8 mouse cellular contexts compared by ENCODE assay signal in the genomic region with DNA sequence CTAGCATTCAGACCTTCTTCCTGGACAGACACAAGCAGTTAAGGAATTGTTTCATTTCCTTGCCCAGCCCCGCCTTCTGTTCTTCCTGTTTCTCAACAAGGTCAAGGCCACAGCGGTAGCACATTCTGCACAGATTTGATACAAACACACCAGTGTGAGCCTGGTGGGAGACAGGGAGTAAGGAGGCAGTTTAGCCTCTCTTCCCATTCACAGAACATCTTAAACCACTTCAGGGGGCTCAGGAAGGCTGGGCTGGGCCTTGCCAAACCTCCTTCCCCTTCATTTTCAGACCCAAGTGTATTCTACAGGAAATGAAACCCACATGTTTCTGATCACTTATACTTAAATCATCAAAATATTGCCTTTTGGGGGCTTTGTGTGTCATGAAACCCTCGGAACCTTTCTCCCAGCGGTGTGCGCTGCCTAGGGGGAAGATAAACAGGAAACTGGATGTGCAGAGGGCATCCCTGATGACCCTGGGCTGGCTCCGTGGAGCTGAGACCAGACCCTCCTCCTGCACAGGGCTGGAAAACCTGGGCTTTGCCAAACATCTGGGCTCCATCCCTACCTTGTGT.
DNase-seq lines count a peak whose midpoint lies in the region; ATAC-seq lines count a peak whose summit lies in the region.

No protein-coding gene starts in this region.

- H3K27ac ChIP-seq in heart, embryonic 11.5 days (ENCODE audit: low read depth, low read length) = no peak overlapping the region
- H3K27ac ChIP-seq in embryonic facial prominence, embryonic 11.5 days (replicated peaks; ENCODE audit: low read depth, low read length) = peak overlapping the region; percentile 62; the same call in 1 of the 2 replicates
- H3K27ac ChIP-seq in kidney, embryonic 15.5 days = peak overlapping the region; percentile 54

- ATAC-seq in heart, embryonic 11.5 days (replicated peaks; ENCODE audit: insufficient number of reproducible peaks, low FRiP score, low TSS enrichment) = no peak
- peak; percentile 77 for ATAC-seq in embryonic facial prominence, embryonic 11.5 days (replicated peaks; ENCODE audit: insufficient number of reproducible peaks, low FRiP score, low TSS enrichment, low read depth)
- ATAC-seq in kidney, embryonic 15.5 days (replicated peaks; ENCODE audit: low FRiP score) = no peak

- H3K36me3 ChIP-seq in heart, embryonic 11.5 days (ENCODE audit: control insufficient read depth, insufficient read depth, low read length) = no peaks in the 10 kb centered on the region
- no peaks in the 10 kb centered on the region for H3K36me3 ChIP-seq in embryonic facial prominence, embryonic 11.5 days (replicated peaks; ENCODE audit: control insufficient read depth, insufficient read depth, low read depth, low read length)
- no peaks in the 10 kb centered on the region for H3K36me3 ChIP-seq in kidney, embryonic 15.5 days

- no peak overlapping the region for H3K4me2 ChIP-seq in heart, embryonic 11.5 days
- H3K4me2 ChIP-seq in embryonic facial prominence, embryonic 11.5 days (ENCODE audit: low read depth, low read length) = 0 out of 2 replicates have a peak overlapping the region, but pooled peaks have one; percentile 21
- H3K4me2 ChIP-seq in kidney, embryonic 15.5 days = no peak overlapping the region

- WGBS in heart, embryonic 11.5 days (ENCODE audit: insufficient replicate concordance) = 50% methylated on average over 6 of the region's 6 CpGs
- WGBS in embryonic facial prominence, embryonic 11.5 days = 28% methylated on average over 6 of the region's 6 CpGs
- 38% methylated on average over 6 of the region's 6 CpGs for WGBS in kidney, embryonic 15.5 days

- DNase-seq in heart, adult 18-20 months = peak; percentile 72 to 75
- DNase-seq in embryonic facial prominence, embryonic 11.5 days (ENCODE audit: low spot score) = peak; percentile 90
- DNase-seq in mesoderm, embryonic 11.5 days (ENCODE audit: low read depth, low spot score) = peak; percentile 80
- no peak for DNase-seq in left cerebral cortex, adult 9 months (ENCODE audit: low spot score in 2 of 2)
- no peak for DNase-seq in cerebellum, adult 11 months
- DNase-seq in left cerebral cortex, adult 11 months (ENCODE audit: low spot score) = no peak

- no peak overlapping the region for H3K4me3 ChIP-seq in heart, embryonic 11.5 days (ENCODE audit: low read depth, low read length)
- no peak overlapping the region for H3K4me3 ChIP-seq in embryonic facial prominence, embryonic 11.5 days (ENCODE audit: low read depth, low read length)
- no peak overlapping the region for H3K4me3 ChIP-seq in kidney, embryonic 15.5 days (replicated peaks)

- H3K9me3 ChIP-seq in heart, embryonic 11.5 days (replicated peaks; ENCODE audit: control insufficient read depth, low read length) = no peaks in the 10 kb centered on the region
- no peaks in the 10 kb centered on the region for H3K9me3 ChIP-seq in embryonic facial prominence, embryonic 11.5 days (replicated peaks; ENCODE audit: control insufficient read depth, low read length)
- H3K9me3 ChIP-seq in kidney, embryonic 15.5 days (replicated peaks) = no peaks in the 10 kb centered on the region

- no peaks in the 10 kb centered on the region for H3K27me3 ChIP-seq in heart, embryonic 11.5 days (ENCODE audit: control insufficient read depth, insufficient read depth, low read length)
- no peaks in the 10 kb centered on the region for H3K27me3 ChIP-seq in embryonic facial prominence, embryonic 11.5 days (ENCODE audit: control insufficient read depth, insufficient read depth, low read length)
- no peaks in the 10 kb centered on the region for H3K27me3 ChIP-seq in kidney, embryonic 15.5 days

- no peak overlapping the region for H3K9ac ChIP-seq in heart, embryonic 11.5 days (ENCODE audit: low read depth, low read length)
- no peak overlapping the region for H3K9ac ChIP-seq in embryonic facial prominence, embryonic 11.5 days (replicated peaks; ENCODE audit: low read length)
- H3K9ac ChIP-seq in kidney, embryonic 15.5 days = no peak overlapping the region

- H3K4me1 ChIP-seq in heart, embryonic 11.5 days (ENCODE audit: control insufficient read depth, insufficient read depth, low read length) = no peaks in the 10 kb centered on the region
- peaks cover 3% of the 10 kb centered on the region; the same call in 1 of the 2 replicates for H3K4me1 ChIP-seq in embryonic facial prominence, embryonic 11.5 days (ENCODE audit: control insufficient read depth, insufficient read depth, low read length)
- peaks cover 8% of the 10 kb centered on the region for H3K4me1 ChIP-seq in kidney, embryonic 15.5 days

Comparison
In these comparisons a context has a peak if more than half of its experiments do, and no peak if none do; other contexts are left out.
1. DNase-seq: peak in heart, adult 18-20 months (2 of 2), embryonic facial prominence, embryonic 11.5 days (single experiment) and mesoderm, embryonic 11.5 days (single experiment); none in left cerebral cortex, adult 9 months (0 of 2), cerebellum, adult 11 months (single experiment) and left cerebral cortex, adult 11 months (single experiment).